Mouse (Mus musculus) liver, embryonic 15.5 days (tissue): ENCODE data around the gene Itga3. TPM values are rescaled to one million over a fixed set of nuclear protein-coding genes. Genes with fewer than 3 reads are reported as not detected.

ENCODE experiments used
- ATAC-seq: fragments of 200-750 bp; cut with Nextera tagmentation; 2 replicates; pipeline ENCODE4 v1.8.0; 2017; ENCODE audit warnings: moderate number of reproducible peaks, mild to moderate bottlenecking, moderate library complexity; ENCODE audit not compliant: insufficient read depth
- H3K27ac ChIP-seq: fragments of 300-500 bp; sonication (generic); replicated peaks from 2 replicates; pipeline ENCODE4 v1.5.1; 2015; ENCODE audit warnings: mild to moderate bottlenecking, inconsistent platforms
- H3K27me3 ChIP-seq: fragments of 300-500 bp; sonication (generic); 2 replicates; pipeline ENCODE4 v1.6.1; 2015; ENCODE audit warnings: mild to moderate bottlenecking, inconsistent platforms
- H3K36me3 ChIP-seq: fragments of 300-500 bp; sonication (generic); replicated peaks from 2 replicates; pipeline ENCODE4 v1.6.1; 2015; ENCODE audit warnings: moderate library complexity, mild to moderate bottlenecking, inconsistent platforms
- H3K4me1 ChIP-seq: fragments of 300-500 bp; sonication (generic); replicated peaks from 2 replicates; pipeline ENCODE4 v1.6.1; 2015; ENCODE audit warnings: inconsistent platforms
- H3K4me2 ChIP-seq: fragments of 300-500 bp; sonication (generic); 2 replicates; pipeline ENCODE4 v1.6.1; 2015; ENCODE audit warnings: moderate library complexity, mild to moderate bottlenecking, inconsistent platforms
- H3K4me3 ChIP-seq: fragments of 300-500 bp; sonication (generic); replicated peaks from 2 replicates; pipeline ENCODE4 v1.5.1; 2015; ENCODE audit warnings: mild to moderate bottlenecking, inconsistent platforms
- H3K9ac ChIP-seq: fragments of 300-500 bp; sonication (generic); 2 replicates; pipeline ENCODE4 v1.6.1; 2015; ENCODE audit warnings: moderate library complexity, mild to moderate bottlenecking, inconsistent platforms
- H3K9me3 ChIP-seq: fragments of 300-500 bp; sonication (generic); replicated peaks from 2 replicates; pipeline ENCODE4 v1.6.1; 2016; ENCODE audit warnings: inconsistent platforms
- WGBS: fragments of 180-500 bp; shearing (Covaris S2); methylation state at CpG from one replicate; pipeline ENCODE4 v1.1.7; 2015; ENCODE audit warnings: mixed read lengths; ENCODE audit not compliant: insufficient replicate concordance; 5-methylcytosine and 5-hydroxymethylcytosine counted together
- polyA plus RNA-seq: library from polyadenylated mRNA; unstranded; fragments of >200 nt; fragmentation: Nextera tagmentation; extraction: Ambion mirVana; gene quantifications from 2 replicates; pipeline ENCODE4 v1.2.1, GENCODE M21; 2015

Itga3 gene
- polyA plus RNA-seq, 1 experiment from 2014 or later: 2.0 TPM

DNA sequence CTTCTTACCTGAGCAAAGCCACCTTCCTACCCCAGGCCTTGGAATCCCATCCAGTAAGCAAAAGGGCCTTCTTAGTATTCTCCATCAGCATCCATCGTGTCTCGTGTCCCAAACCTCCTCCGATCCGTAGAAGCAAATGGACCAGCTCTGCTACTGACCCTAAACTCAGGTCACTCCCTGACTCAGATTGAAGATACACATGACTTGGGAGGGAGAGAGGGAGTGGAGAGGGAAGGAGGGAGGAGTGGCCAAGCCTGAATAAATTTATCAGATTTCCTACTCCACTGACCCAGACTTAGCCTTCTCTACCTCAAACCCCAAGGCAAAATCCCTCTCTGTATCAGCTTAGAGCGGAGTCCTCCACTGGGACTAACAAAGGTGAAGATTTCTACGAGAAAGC lies 4.2 kb upstream of the Itga3 start:
- no peak overlapping the region for H3K9ac ChIP-seq
- no peaks in the 10 kb centered on the region for H3K9me3 ChIP-seq
- H3K27ac ChIP-seq: no peak overlapping the region
- WGBS: 73% methylated on average over 6 of the region's 6 CpGs
- ATAC-seq: no peak
- peaks cover 28% of the 10 kb centered on the region; the same call in 1 of the 2 replicates for H3K4me1 ChIP-seq
- no peak overlapping the region for H3K4me2 ChIP-seq
- peaks cover 62% of the 10 kb centered on the region for H3K27me3 ChIP-seq
- H3K4me3 ChIP-seq: no peak overlapping the region
- no peaks in the 10 kb centered on the region for H3K36me3 ChIP-seq

- peaks cover 76% of the 10 kb centered on the region for H3K27me3 ChIP-seq
- no peak overlapping the region for H3K4me2 ChIP-seq
- 37% methylated on average over 6 of the region's 6 CpGs for WGBS
- no peak overlapping the region for H3K9ac ChIP-seq
- H3K9me3 ChIP-seq: no peaks in the 10 kb centered on the region
- ATAC-seq: no peak
- H3K4me1 ChIP-seq: peaks cover 40% of the 10 kb centered on the region
- no peak overlapping the region for H3K4me3 ChIP-seq
- H3K27ac ChIP-seq: no peak overlapping the region
- H3K36me3 ChIP-seq: no peaks in the 10 kb centered on the region
Measured at GRCm38 (mm10) chr11:95079256-95079875, 2.8 kb upstream of the Itga3 start.

DNA sequence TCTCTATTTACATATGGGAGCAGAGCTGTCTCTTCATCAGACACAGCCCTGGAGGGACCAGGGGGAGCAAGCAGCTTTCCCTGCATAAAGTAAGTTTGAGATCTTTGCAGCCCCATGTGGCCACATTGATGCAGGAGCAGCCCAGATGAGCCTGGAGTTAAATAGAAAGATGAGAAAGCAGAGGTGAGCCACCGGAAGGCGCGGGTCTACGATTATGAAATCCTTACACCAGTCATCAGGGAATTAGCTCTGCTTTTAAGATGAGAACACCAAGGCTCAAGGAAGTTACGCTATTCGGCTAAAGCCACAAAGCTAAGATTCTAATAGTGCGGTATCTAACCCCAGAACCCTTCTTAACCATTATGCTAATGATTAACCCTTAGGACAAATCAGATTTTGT lies 1.4 kb upstream of the Itga3 start:
- Histone ChIP-seq H3K4me2 (no peak overlapping the region), H3K4me1 (peaks cover 38% of the 10 kb centered on the region), H3K27me3 (peaks cover 90% of the 10 kb centered on the region), H3K27ac (no peak overlapping the region), H3K9ac (no peak overlapping the region), H3K36me3 (no peaks in the 10 kb centered on the region), H3K4me3 (no peak overlapping the region), H3K9me3 (no peaks in the 10 kb centered on the region)
- 35% methylated on average over 7 of the region's 7 CpGs for WGBS
- no peak for ATAC-seq

GRCm38 (mm10) chr11:95076041-95076535 lies 513 bp downstream of the Itga3 start:
- peaks cover 91% of the 10 kb centered on the region for H3K27me3 ChIP-seq
- under 1% methylated on average over 42 of the region's 42 CpGs for WGBS
- peak overlapping the region; percentile 65 for H3K4me2 ChIP-seq

DNA sequence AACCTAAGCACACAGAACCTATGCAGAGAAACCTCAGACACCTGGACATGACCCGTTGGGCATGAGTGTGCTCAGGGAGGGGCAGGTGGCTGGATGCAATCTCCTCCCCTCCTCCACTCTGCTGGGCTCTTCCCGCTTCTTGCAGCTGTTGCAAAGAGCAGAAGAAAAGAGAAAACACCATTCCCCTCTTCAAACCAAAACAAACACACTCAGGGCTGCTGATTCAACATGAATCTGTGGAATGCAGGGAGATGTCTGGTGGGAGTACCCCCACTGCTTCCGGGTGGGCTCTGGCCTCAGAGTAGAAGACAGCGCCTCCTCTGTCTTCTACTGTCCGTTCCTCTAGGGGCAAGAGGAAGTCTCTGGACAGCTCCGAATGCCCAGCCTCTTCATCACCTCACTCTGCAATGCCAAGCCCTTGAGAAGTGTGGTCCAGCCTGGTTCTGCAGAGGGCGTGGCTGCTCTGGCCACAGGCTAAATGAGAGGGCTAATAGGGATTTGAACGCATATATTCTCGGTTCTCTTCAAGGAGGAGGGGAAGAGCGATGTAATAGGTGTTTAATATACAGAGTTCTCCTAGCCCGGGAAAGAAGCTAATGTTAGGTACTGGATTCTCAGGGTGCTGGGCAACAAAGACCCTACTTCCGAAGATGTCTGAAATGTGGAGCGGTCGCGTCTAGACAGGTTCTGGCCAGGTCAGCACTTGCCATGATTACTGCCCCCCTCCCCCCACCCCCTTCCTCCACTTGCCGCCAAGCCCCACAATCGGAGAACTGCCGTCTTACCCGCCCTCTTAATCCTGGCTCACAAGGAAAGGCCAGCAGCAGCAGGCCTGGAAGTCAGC lies 1.2 kb downstream of the Itga3 start:
- peak overlapping the region; percentile 65 for H3K4me2 ChIP-seq
- H3K9me3 ChIP-seq: no peaks in the 10 kb centered on the region
- H3K36me3 ChIP-seq: no peaks in the 10 kb centered on the region
- peak overlapping the region; percentile 56 for H3K4me3 ChIP-seq
- 9% methylated on average over 19 of the region's 19 CpGs for WGBS
- no peak overlapping the region for H3K9ac ChIP-seq
- peaks cover 85% of the 10 kb centered on the region for H3K27me3 ChIP-seq
- H3K4me1 ChIP-seq: peaks cover 38% of the 10 kb centered on the region
- ATAC-seq: peak; percentile 6; the same call in 1 of the 2 replicates
- no peak overlapping the region for H3K27ac ChIP-seq

More at GRCm38 (mm10) chr11:95076041-95076535, 513 bp downstream of the Itga3 start:
- Histone ChIP-seq H3K27ac (peak overlapping the region; percentile 41; the same call in 1 of the 2 replicates), H3K4me1 (peaks cover 38% of the 10 kb centered on the region), H3K9ac (no peak overlapping the region), H3K36me3 (no peaks in the 10 kb centered on the region), H3K9me3 (no peaks in the 10 kb centered on the region), H3K4me3 (peak overlapping the region; percentile 56)
- peak; percentile 66 for ATAC-seq

DNA sequence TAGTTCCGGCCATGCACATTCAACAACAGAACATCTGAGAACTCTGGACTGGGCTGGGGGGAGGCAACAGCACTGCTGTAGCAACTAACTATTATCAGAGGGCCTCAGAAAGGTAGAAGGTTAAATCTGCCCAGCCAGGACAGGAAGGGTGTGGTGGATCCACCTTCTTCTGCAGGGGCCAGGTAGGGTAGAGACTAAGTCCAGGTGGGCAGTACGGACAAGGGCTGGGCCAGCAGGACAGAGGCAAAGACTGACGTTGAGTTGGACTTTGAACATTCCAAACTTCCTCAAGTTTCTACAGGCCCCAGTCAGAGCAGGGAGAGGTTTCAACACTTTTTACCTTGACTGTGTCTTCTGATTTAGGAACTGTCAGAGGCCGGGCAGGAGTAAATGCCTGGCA lies 1.9 kb downstream of the Itga3 start:
- Histone ChIP-seq H3K4me1 (peaks cover 38% of the 10 kb centered on the region), H3K4me3 (no peak overlapping the region), H3K27ac (no peak overlapping the region), H3K27me3 (peaks cover 78% of the 10 kb centered on the region), H3K4me2 (no peak overlapping the region), H3K36me3 (no peaks in the 10 kb centered on the region), H3K9me3 (no peaks in the 10 kb centered on the region), H3K9ac (no peak overlapping the region)
- no peak for ATAC-seq
- WGBS: 52% methylated on average over 4 of the region's 4 CpGs

- peaks cover 35% of the 10 kb centered on the region for H3K4me1 ChIP-seq
- no peak for ATAC-seq
- peaks cover 69% of the 10 kb centered on the region for H3K27me3 ChIP-seq
- 56% methylated on average over 4 of the region's 4 CpGs for WGBS
- no peak overlapping the region for H3K4me2 ChIP-seq
- no peak overlapping the region for H3K27ac ChIP-seq
- H3K4me3 ChIP-seq: no peak overlapping the region
- H3K9me3 ChIP-seq: no peaks in the 10 kb centered on the region
- H3K36me3 ChIP-seq: no peaks in the 10 kb centered on the region
- H3K9ac ChIP-seq: no peak overlapping the region
Measured at GRCm38 (mm10) chr11:95073835-95074234, 2.8 kb downstream of the Itga3 start.

GRCm38 (mm10) chr11:95072804-95073203 lies 3.8 kb downstream of the Itga3 start:
- no peaks in the 10 kb centered on the region for H3K36me3 ChIP-seq
- ATAC-seq: no peak
- H3K27ac ChIP-seq: no peak overlapping the region
- no peak overlapping the region for H3K4me2 ChIP-seq
- peaks cover 26% of the 10 kb centered on the region; the same call in 1 of the 2 replicates for H3K4me1 ChIP-seq
- no peak overlapping the region for H3K4me3 ChIP-seq
- no peak overlapping the region for H3K9ac ChIP-seq
- H3K27me3 ChIP-seq: peaks cover 59% of the 10 kb centered on the region
- 57% methylated on average over 5 of the region's 5 CpGs for WGBS
- no peaks in the 10 kb centered on the region for H3K9me3 ChIP-seq

DNA sequence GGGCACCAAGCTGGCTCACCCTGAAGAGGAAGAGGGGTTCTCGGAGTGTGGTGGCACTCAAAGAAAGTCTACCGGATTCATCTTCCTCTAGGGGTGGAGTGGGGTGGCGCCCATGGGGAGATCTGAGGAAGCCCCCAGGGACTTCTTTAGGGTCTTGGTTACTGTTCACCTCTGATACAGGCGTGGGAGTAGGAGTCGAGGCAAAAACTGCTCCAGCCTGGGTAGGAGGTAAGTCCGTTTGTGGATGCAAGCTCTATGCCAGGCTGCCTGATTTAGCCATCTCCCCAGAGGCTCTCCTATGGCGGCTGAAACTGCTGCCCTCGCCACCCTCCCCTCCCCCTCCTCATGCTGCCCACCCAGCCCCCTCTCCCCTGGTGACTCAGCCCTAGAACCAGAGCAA lies 4.5 kb downstream of the Itga3 start:
- Histone ChIP-seq H3K4me2 (no peak overlapping the region), H3K36me3 (no peaks in the 10 kb centered on the region), H3K4me3 (no peak overlapping the region), H3K27me3 (peaks cover 52% of the 10 kb centered on the region), H3K9me3 (no peaks in the 10 kb centered on the region), H3K4me1 (peaks cover 22% of the 10 kb centered on the region; the same call in 1 of the 2 replicates), H3K9ac (no peak overlapping the region), H3K27ac (no peak overlapping the region)
- no peak for ATAC-seq
- 45% methylated on average over 8 of the region's 8 CpGs for WGBS

GRCm38 (mm10) chr11:95071266-95071665 lies 5.3 kb downstream of the Itga3 start:
- ATAC-seq: no peak
- peaks cover 18% of the 10 kb centered on the region; the same call in 1 of the 2 replicates for H3K4me1 ChIP-seq
- H3K4me2 ChIP-seq: no peak overlapping the region
- H3K36me3 ChIP-seq: no peaks in the 10 kb centered on the region
- no peak overlapping the region for H3K4me3 ChIP-seq
- H3K9me3 ChIP-seq: no peaks in the 10 kb centered on the region
- no peak overlapping the region for H3K9ac ChIP-seq
- 40% methylated on average over 7 of the region's 7 CpGs for WGBS
- peaks cover 43% of the 10 kb centered on the region for H3K27me3 ChIP-seq
- H3K27ac ChIP-seq: no peak overlapping the region
